Mouse (Mus musculus) midbrain, embryonic 16.5 days (tissue): ENCODE results near the gene Apoo. TPM values are rescaled to one million over a fixed set of nuclear protein-coding genes. Genes with fewer than 3 reads are reported as not detected.
"Not testable (repeated sequence)": the region's sequence is repeated elsewhere in the genome, so short reads cannot be mapped to it uniquely, and the experiment has no call there.

Source experiments
- ATAC-seq: fragments of 200-750 bp; cut with Nextera tagmentation; 2 replicates; pipeline ENCODE4 v1.8.0; 2017; ENCODE audit warnings: moderate TSS enrichment
- H3K27ac ChIP-seq: fragments of 300-500 bp; sonication (generic); 2 replicates; pipeline ENCODE4 v1.5.1; 2014; ENCODE audit warnings: mild to moderate bottlenecking, low read length, mixed read lengths
- H3K27me3 ChIP-seq: fragments of 300-500 bp; sonication (generic); 2 replicates; pipeline ENCODE4 v1.6.1; 2014; ENCODE audit warnings: low read depth, low read length, mixed read lengths; ENCODE audit not compliant: control insufficient read depth, insufficient read depth
- H3K36me3 ChIP-seq: fragments of 300-500 bp; sonication (generic); 2 replicates; pipeline ENCODE4 v1.6.1; 2014; ENCODE audit warnings: mild to moderate bottlenecking, low read length, moderate library complexity, mixed read lengths; ENCODE audit not compliant: control insufficient read depth, insufficient read depth
- H3K4me1 ChIP-seq: fragments of 300-500 bp; sonication (generic); 2 replicates; pipeline ENCODE4 v1.6.1; 2014; ENCODE audit warnings: mild to moderate bottlenecking, low read length, mixed read lengths; ENCODE audit not compliant: control insufficient read depth, insufficient read depth
- H3K4me2 ChIP-seq: fragments of 300-500 bp; sonication (generic); 2 replicates; pipeline ENCODE4 v1.6.1; 2014; ENCODE audit warnings: mild to moderate bottlenecking, low read length, mixed read lengths
- H3K4me3 ChIP-seq: fragments of 300-500 bp; sonication (generic); 2 replicates; pipeline ENCODE4 v1.5.1; 2014; ENCODE audit warnings: low read depth, mild to moderate bottlenecking, low read length, moderate library complexity, mixed read lengths
- H3K9ac ChIP-seq: fragments of 300-500 bp; sonication (generic); 2 replicates; pipeline ENCODE4 v1.6.1; 2014; ENCODE audit warnings: low read depth, low read length, mixed read lengths
- H3K9me3 ChIP-seq: fragments of 300-500 bp; sonication (generic); replicated peaks from 2 replicates; pipeline ENCODE4 v1.6.1; 2014; ENCODE audit warnings: mild to moderate bottlenecking, low read length, mixed read lengths; ENCODE audit not compliant: control insufficient read depth, poor library complexity, severe bottlenecking
- WGBS: fragments of 180-500 bp; shearing (Covaris S2); extraction: QIAGEN DNeasy Blood & Tissue Kit; methylation state at CpG from one replicate; pipeline ENCODE4 v1.1.7; 2014; 5-methylcytosine and 5-hydroxymethylcytosine counted together
- polyA plus RNA-seq: library from polyadenylated mRNA; unstranded; fragments of >200 nt; fragmentation: Nextera tagmentation; extraction: Ambion mirVana; gene quantifications from 2 replicates; pipeline ENCODE4 v1.2.1, GENCODE M21; 2015

The Apoo gene
- 121 and 122 TPM in 2 replicates for polyA plus RNA-seq

DNA sequence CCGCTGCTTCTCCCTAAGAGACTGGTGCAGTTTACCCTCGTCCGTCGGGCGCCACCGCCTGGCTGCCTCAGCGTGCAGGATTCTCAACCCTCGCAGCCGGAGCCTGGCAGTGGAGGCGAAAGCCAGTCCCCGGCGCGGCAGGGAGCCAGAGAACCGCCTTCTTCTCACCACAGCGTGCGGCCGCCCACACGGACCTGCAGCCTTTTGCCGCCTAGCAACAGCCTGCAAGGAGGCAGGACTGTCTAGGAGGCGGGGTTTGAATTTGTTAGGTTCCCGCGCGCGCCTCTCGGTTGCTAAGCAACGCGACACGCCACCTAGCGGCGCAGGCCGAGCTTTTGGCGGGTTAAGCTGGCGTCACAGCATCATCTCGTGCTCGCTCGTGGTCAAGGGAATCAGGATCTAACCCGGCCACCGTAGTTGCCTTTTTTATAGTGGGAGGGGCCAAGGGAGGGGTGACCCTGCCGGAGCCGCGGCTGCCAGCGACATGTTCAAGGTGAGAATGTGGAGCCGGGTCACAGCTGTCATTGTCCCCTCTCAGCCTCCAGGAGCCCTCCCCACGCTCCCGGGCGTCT, at the start of gene Apoo, which contains the start of gene Fam90a1b:
Apoo (plus strand) TSS at position 448 of the 572 bp plus-strand sequence.
Fam90a1b (minus strand) TSS at position 108 of the 572 bp plus-strand sequence.
- peak within 1 kb of the TSS; percentile 51 for H3K4me2 ChIP-seq
- peaks cover 35% of the 10 kb centered on the region for H3K27me3 ChIP-seq
- peak within 1 kb of the TSS; percentile 71 for H3K9ac ChIP-seq
- H3K27ac ChIP-seq: peak within 1 kb of the TSS; percentile 72
- peak; percentile 99 for ATAC-seq
- no peaks in the 10 kb centered on the region for H3K36me3 ChIP-seq
- H3K9me3 ChIP-seq: no peaks in the 10 kb centered on the region
- peaks cover 6% of the 10 kb centered on the region for H3K4me1 ChIP-seq
- 15% methylated on average over 45 of the region's 46 CpGs for WGBS
- peak within 1 kb of the TSS; percentile 57 for H3K4me3 ChIP-seq

DNA sequence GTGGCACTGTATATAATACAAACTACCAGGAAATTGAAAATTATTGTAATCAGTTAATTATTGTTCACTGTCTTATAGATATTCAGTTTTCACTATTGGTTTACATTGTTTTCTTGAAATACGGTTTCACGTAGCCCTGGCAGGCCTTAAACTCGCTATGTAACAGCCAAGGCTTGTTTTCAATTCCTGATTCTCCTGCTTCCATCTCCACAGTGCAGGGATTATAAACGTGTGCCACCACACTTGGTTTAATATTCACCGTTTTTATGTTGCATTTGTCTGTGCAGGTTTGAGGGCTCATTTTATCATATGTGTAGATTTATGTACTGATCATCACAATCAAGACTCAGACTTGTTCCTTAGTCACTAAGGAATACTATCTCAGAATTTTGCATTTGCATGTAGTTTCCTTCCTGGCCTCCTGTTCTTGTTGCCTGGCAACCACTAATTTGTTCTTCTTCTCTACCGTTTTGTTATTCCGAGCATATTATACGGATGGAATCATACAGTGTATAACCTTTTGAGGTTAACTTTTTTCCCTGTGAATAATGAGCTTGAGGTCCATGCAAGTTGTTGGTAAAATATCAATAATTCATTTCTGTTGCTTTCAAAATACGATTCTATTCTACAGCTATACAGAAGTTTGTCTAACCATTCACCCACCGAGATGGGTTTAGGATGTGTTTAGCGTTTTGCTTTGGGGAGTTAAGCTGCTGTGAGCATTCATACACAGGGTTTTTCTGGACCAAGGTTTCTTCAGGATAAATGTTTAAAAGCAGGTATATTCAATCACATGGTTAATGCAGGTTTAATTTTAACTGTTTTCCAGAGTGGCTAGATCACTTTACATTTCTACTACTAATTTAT, 45.6 kb upstream of the Apoo start:
- peak overlapping the region; percentile 55 for H3K27ac ChIP-seq
- no peaks in the 10 kb centered on the region for H3K9me3 ChIP-seq
- peaks cover 15% of the 10 kb centered on the region for H3K27me3 ChIP-seq
- no peak overlapping the region for H3K4me2 ChIP-seq
- ATAC-seq: peak; percentile 88
- H3K36me3 ChIP-seq: no peaks in the 10 kb centered on the region
- H3K4me3 ChIP-seq: no peak overlapping the region
- no peaks in the 10 kb centered on the region for H3K4me1 ChIP-seq
- WGBS: 51% methylated on average over 11 of the region's 11 CpGs
- no peak overlapping the region for H3K9ac ChIP-seq

DNA sequence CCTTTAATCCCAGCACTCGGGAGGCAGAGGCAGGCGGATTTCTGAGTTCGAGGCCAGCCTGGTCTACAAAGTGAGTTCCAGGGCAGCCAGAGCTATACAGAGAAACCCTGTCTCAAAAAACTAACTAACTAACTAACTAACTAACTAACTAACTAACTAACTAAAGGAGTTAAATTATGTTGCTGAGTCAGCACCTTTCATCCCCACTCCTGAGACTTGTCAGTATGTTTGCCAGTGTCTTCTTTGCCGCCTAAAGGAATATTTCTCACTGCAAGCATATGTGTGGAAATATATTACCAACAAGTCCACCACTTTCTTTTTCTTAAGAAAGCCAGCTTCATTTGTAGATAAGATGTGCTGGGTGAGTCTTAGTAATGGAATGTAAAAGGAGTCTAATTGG, 23.3 kb upstream of the Apoo start:
- not testable (repeated sequence) for H3K9me3 ChIP-seq, H3K9ac ChIP-seq, H3K4me2 ChIP-seq, H3K4me1 ChIP-seq, H3K36me3 ChIP-seq, H3K27ac ChIP-seq, ATAC-seq, H3K4me3 ChIP-seq
- 98% methylated on average over 4 of the region's 4 CpGs for WGBS
- peaks cover 13% of the 10 kb centered on the region for H3K27me3 ChIP-seq

DNA sequence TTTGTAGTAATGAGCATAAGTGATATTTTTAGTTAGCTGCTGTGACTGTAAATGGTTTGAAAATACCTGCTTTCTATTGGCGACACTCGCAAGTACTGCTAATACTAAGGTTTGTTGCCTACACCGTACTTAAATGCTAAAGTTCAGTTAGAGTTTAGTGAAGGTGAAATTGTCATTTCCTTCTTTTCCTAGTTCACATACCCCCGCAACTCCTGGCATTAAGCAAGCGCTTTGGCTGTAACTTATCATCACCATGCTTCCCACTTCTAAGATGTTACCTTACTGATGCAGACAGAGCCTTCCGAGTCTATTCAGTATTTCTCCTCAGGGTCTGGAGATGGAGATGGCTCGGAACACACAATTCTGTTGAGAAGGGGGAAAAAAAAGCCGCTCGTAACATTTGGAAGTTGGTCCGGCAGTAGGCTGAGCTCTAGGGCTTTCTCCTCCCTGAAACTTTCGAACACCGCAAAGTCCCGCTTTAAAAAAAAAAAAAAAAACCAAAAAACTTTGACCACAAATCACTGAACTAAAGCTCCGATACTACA, 1.5 kb upstream of the Apoo start:
- Histone ChIP-seq H3K4me3 (no peak overlapping the region), H3K9ac (no peak overlapping the region), H3K36me3 (no peaks in the 10 kb centered on the region), H3K4me2 (peak overlapping the region; percentile 51), H3K27me3 (peaks cover 34% of the 10 kb centered on the region), H3K4me1 (peaks cover 6% of the 10 kb centered on the region), H3K9me3 (no peaks in the 10 kb centered on the region), H3K27ac (no peak overlapping the region)
- ATAC-seq: no peak
- 23% methylated on average over 14 of the region's 14 CpGs for WGBS

DNA sequence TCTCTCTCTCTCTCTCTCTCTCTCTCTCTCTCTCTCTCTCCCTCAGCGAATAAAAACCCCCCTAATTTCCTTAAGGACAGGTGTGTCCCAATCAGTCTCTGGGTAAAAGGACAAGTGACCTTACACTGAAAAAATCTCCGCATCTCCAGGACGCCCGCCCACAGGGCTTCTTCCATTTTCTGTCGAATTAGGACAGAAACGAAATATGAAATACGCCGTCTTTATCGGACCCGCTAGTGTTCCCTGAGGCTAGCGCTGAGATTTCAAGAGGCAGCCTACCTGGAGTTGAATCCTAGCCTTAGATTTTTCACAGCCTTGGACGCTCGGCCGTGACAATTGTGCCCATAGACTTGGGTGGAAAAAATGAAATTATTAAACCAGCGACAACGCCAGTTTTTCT, 888 bp upstream of the Apoo start:
- peaks cover 34% of the 10 kb centered on the region for H3K27me3 ChIP-seq
- no peak overlapping the region for H3K27ac ChIP-seq
- 21% methylated on average over 16 of the region's 16 CpGs for WGBS
- peak overlapping the region; percentile 57 for H3K4me3 ChIP-seq
- H3K9me3 ChIP-seq: no peaks in the 10 kb centered on the region
- ATAC-seq: no peak
- H3K4me1 ChIP-seq: peaks cover 6% of the 10 kb centered on the region
- H3K36me3 ChIP-seq: no peaks in the 10 kb centered on the region
- H3K9ac ChIP-seq: no peak overlapping the region
- H3K4me2 ChIP-seq: peak overlapping the region; percentile 51

DNA sequence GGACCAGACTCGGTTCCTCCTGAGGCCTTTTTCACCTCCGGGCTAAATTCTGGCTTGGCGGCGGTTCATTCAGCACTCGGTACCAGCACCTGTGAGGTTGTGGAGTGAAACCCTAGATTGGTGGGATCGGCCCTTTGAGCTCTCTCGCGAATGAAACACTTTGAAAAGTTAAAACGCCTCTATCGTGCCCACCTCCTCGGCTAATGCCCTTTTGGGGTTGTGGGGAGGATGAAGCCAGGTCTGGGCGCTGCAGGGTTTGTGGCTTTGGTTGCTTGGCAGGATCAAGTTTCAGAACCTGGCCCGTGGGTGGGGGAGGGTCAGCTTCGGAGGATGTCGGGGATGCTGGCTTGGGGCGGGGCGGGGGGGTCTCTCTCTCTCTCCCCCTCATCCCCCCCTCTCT, 331 bp downstream of the Apoo start:
- Histone ChIP-seq H3K9me3 (no peaks in the 10 kb centered on the region), H3K4me1 (peaks cover 6% of the 10 kb centered on the region), H3K36me3 (no peaks in the 10 kb centered on the region), H3K4me2 (peak overlapping the region; percentile 46), H3K27me3 (peaks cover 35% of the 10 kb centered on the region), H3K9ac (peak overlapping the region; percentile 71), H3K27ac (peak overlapping the region; percentile 72), H3K4me3 (peak overlapping the region; percentile 57)
- ATAC-seq: no peak
- WGBS: 24% methylated on average over 17 of the region's 17 CpGs

DNA sequence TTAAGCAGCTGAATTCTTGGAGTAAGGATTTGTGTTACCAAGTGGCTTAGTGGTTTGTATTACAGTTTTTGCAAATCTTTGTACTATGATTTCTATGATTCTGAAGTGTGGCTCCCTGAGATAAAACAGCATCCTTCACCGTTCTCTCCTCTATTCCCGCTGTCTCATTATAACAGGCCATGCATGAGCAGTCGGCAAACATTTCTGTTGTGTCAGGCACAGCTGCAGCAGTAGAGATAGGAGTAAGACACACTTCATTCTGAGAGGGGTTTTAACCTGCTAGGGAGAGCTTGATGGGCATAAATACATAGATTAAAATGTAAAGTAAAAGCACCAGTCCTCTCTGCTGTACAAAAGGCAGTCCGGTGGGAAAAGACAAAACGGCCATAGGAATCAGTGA, 11.8 kb downstream of the Apoo start:
- peak; percentile 64; the same call in 1 of the 2 replicates for ATAC-seq
- WGBS: 64% methylated on average over 5 of the region's 5 CpGs
- peaks cover 7% of the 10 kb centered on the region for H3K27me3 ChIP-seq

DNA sequence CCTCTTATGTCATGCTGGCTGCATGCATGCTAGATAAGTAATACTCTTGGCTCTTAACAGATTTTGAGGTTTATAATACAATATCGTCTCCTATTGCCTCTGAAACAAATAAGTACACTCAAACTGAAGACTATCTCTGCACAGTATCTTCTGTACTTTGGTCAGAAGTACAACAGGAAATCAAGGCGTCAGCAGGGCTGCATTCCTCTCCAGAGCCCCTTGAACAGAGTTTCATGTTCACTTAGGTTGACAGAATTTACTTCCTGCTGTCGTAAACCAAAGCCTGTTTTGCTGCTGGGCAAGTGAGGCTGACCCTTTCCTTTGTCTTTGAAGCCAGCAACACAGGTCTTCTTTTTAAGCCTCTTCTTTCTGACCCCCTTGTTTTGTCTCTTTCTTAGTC, 42.1 kb downstream of the Apoo start:
- no peaks in the 10 kb centered on the region for H3K4me1 ChIP-seq
- H3K4me2 ChIP-seq: no peak overlapping the region
- H3K36me3 ChIP-seq: no peaks in the 10 kb centered on the region
- no peak for ATAC-seq
- no peaks in the 10 kb centered on the region for H3K9me3 ChIP-seq
- no peak overlapping the region for H3K9ac ChIP-seq
- WGBS: 46% methylated on average over 3 of the region's 3 CpGs
- H3K27me3 ChIP-seq: peaks cover 6% of the 10 kb centered on the region; the same call in 1 of the 2 replicates
- no peak overlapping the region for H3K4me3 ChIP-seq
- no peak overlapping the region for H3K27ac ChIP-seq

More for the DNA sequence above, 11.8 kb downstream of the Apoo start:
- no peak overlapping the region for H3K4me3 ChIP-seq
- no peaks in the 10 kb centered on the region for H3K36me3 ChIP-seq
- H3K27ac ChIP-seq: no peak overlapping the region
- no peaks in the 10 kb centered on the region for H3K9me3 ChIP-seq
- no peak overlapping the region for H3K9ac ChIP-seq
- H3K4me2 ChIP-seq: no peak overlapping the region
- no peaks in the 10 kb centered on the region for H3K4me1 ChIP-seq

DNA sequence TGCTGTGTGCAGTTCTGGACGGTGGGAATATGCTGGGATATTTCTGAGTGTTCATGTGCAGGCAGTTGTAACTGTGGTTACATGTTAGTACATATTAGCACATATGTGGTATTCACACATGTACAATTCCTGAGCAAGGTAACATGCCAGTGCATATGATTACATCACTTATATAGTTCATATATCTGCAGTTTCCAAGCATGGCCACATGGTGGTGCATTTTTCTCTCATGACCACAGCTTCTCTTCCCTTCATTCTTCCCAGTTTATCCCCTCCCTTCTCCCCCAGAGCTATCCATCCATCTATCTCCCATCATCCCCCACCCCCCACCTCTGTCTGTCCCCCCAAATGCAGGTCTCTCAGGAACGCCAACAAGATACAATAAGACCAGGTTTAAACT, 53.3 kb downstream of the Apoo start:
- no peaks in the 10 kb centered on the region for H3K9me3 ChIP-seq
- no peaks in the 10 kb centered on the region for H3K4me1 ChIP-seq
- 94% methylated on average over 2 of the region's 2 CpGs for WGBS
- H3K27me3 ChIP-seq: peaks cover 3% of the 10 kb centered on the region; the same call in 1 of the 2 replicates
- no peak overlapping the region for H3K4me2 ChIP-seq
- no peak overlapping the region for H3K27ac ChIP-seq
- H3K9ac ChIP-seq: no peak overlapping the region
- no peaks in the 10 kb centered on the region for H3K36me3 ChIP-seq
- no peak overlapping the region for H3K4me3 ChIP-seq
- no peak for ATAC-seq
